Mouse (Mus musculus): ENCODE measurements at regions not wholly inside any gene's neighbourhood (a gene's known extent, or its start where the extent isn't known, plus 50 kb on each side); places are given as distances from the start of the nearest gene placed in this dataset.
"Not testable (repeated sequence)": the region's sequence is repeated elsewhere in the genome, so short reads cannot be mapped to it uniquely, and the experiment has no call there.

GRCm38 (mm10) chr14:86315974-86316373 is 825.1 kb downstream of the Diaph3 start:
- DNase-seq: no peak

GRCm38 (mm10) chr14:86308949-86309543 is 832.0 kb downstream of the Diaph3 start:
- peak in 1 of 2 experiments; percentile 6 for DNase-seq

- DNase-seq: peak; percentile 47 to 48
Measured at GRCm38 (mm10) chr14:86307806-86308205, 833.2 kb downstream of the Diaph3 start.

GRCm38 (mm10) chr14:86301666-86302065 is 839.4 kb downstream of the Diaph3 start:
- no peak for DNase-seq

GRCm38 (mm10) chr14:86300811-86301210 is 840.2 kb downstream of the Diaph3 start:
- DNase-seq: no peak

GRCm38 (mm10) chr14:86297991-86298390 is 843.0 kb downstream of the Diaph3 start:
- DNase-seq: no peak

GRCm38 (mm10) chr14:86294606-86295005 is 846.4 kb downstream of the Diaph3 start:
- DNase-seq: not testable (repeated sequence)

- no peak for DNase-seq
Measured at GRCm38 (mm10) chr14:86293804-86294203, 847.2 kb downstream of the Diaph3 start.

- DNase-seq: no peak
Measured at GRCm38 (mm10) chr14:86293371-86293770, 847.7 kb downstream of the Diaph3 start.

GRCm38 (mm10) chr14:86290556-86290955 is 850.5 kb downstream of the Diaph3 start:
- no peak for DNase-seq

- no peak for DNase-seq
Measured at GRCm38 (mm10) chr14:86261640-86262230, 879.3 kb downstream of the Diaph3 start.

- DNase-seq: no peak
Measured at GRCm38 (mm10) chr14:86254196-86254595, 886.8 kb downstream of the Diaph3 start.

- no peak for DNase-seq
Measured at GRCm38 (mm10) chr14:86251617-86252016, 889.4 kb downstream of the Diaph3 start.

- no peak for DNase-seq
Measured at GRCm38 (mm10) chr14:86247686-86248085, 893.3 kb downstream of the Diaph3 start.

GRCm38 (mm10) chr14:86246770-86247169 is 894.3 kb downstream of the Diaph3 start:
- DNase-seq: no peak

GRCm38 (mm10) chr14:86243662-86244061 is 897.4 kb downstream of the Diaph3 start:
- no peak for DNase-seq

- no peak for DNase-seq
Measured at GRCm38 (mm10) chr14:86242836-86243235, 898.2 kb downstream of the Diaph3 start.

GRCm38 (mm10) chr14:86239090-86239489 is 901.9 kb downstream of the Diaph3 start:
- no peak for DNase-seq

GRCm38 (mm10) chr14:86233305-86233704 is 907.7 kb downstream of the Diaph3 start:
- no peak for DNase-seq

- no peak for DNase-seq
Measured at GRCm38 (mm10) chr14:86230609-86231008, 910.4 kb downstream of the Diaph3 start.

GRCm38 (mm10) chr14:86229755-86230154 is 911.3 kb downstream of the Diaph3 start:
- DNase-seq: no peak

GRCm38 (mm10) chr14:86215711-86216110 is 925.3 kb downstream of the Diaph3 start:
- DNase-seq: no peak

- no peak for DNase-seq
Measured at GRCm38 (mm10) chr14:86211654-86212053, 929.4 kb downstream of the Diaph3 start.

- no peak for DNase-seq
Measured at GRCm38 (mm10) chr14:86204582-86204981, 936.5 kb downstream of the Diaph3 start.

All from heart, adult 18-20 months (tissue).